ENCODE assay signal across 8 mouse cellular contexts in genomic region chr1:131134942-131135522, GRCm38 (mm10). TPM values are rescaled to one million over a fixed set of nuclear protein-coding genes. Genes with fewer than 3 reads are reported as not detected.
A peak's percentile ranks its signal among the peaks of the same experiment; 100 is the strongest.
DNase-seq lines count a peak whose midpoint lies in the region; ATAC-seq and TF ChIP-seq lines count a peak whose summit lies in the region.

No protein-coding gene starts in this region.

- WGBS in midbrain, embryonic 10.5 days: 77% methylated on average over 8 of the region's 8 CpGs
- 50% methylated on average over 8 of the region's 8 CpGs for WGBS in midbrain, postnatal 0 days

- H3K4me2 ChIP-seq in midbrain, postnatal 0 days (ENCODE audit: low read depth, low read length, poor library complexity, severe bottlenecking): no peak overlapping the region

- no peak for ATAC-seq in midbrain, postnatal 0 days (ENCODE audit: low FRiP score)

- no peaks in the 10 kb centered on the region for H3K27me3 ChIP-seq in midbrain, embryonic 10.5 days (ENCODE audit: low read depth, poor library complexity, severe bottlenecking)
- H3K27me3 ChIP-seq in midbrain, postnatal 0 days (ENCODE audit: insufficient read depth, low read length): no peaks in the 10 kb centered on the region

- no peak for DNase-seq in midbrain, embryonic 10.5 days (ENCODE audit: low spot score)
- no peak for DNase-seq in midbrain, postnatal 0 days (ENCODE audit: low spot score)
- DNase-seq in adrenal gland, adult (ENCODE audit: inconsistent age in 2 of 2, low spot score in 1 of 2): peak; percentile 85 to 91
- DNase-seq in heart, postnatal 4 days: peak; percentile 49
- DNase-seq in lung, postnatal 4 days: peak; percentile 32 to 33
- DNase-seq in layer of hippocampus, postnatal 36 days: no peak
- DNase-seq in ovary, postnatal 10 days (ENCODE audit: low spot score): no peak
- no peak for DNase-seq in left cerebral cortex, adult 11 months (ENCODE audit: low spot score)

- no peak overlapping the region for H3K9ac ChIP-seq in midbrain, postnatal 0 days (replicated peaks; ENCODE audit: low read length, poor library complexity, severe bottlenecking)

- H3K4me1 ChIP-seq in midbrain, embryonic 10.5 days: peaks cover 45% of the 10 kb centered on the region
- H3K4me1 ChIP-seq in midbrain, postnatal 0 days (ENCODE audit: insufficient read depth, low read length): peaks cover 8% of the 10 kb centered on the region; the same call in 1 of the 2 replicates

- H3K27ac ChIP-seq in midbrain, embryonic 10.5 days (replicated peaks): 0 out of 2 replicates have a peak overlapping the region, but pooled peaks have one; percentile 14
- no peak overlapping the region for H3K27ac ChIP-seq in midbrain, postnatal 0 days (ENCODE audit: low read depth, low read length)

- no peaks in the 10 kb centered on the region for H3K9me3 ChIP-seq in midbrain, embryonic 10.5 days (replicated peaks)
- H3K9me3 ChIP-seq in midbrain, postnatal 0 days (ENCODE audit: low read length): no peaks in the 10 kb centered on the region

- peaks cover 56% of the 10 kb centered on the region for H3K36me3 ChIP-seq in midbrain, embryonic 10.5 days
- 0 out of 2 replicates have a peak, but pooled peaks cover 4% of the 10 kb centered on the region for H3K36me3 ChIP-seq in midbrain, postnatal 0 days (ENCODE audit: insufficient read depth, low read length)

- TF ChIP-seq CTCF in midbrain, postnatal 0 days (IDR thresholded peaks at IDR 0.05): no peak

- peak overlapping the region; percentile 26; the same call in 1 of the 2 replicates for H3K4me3 ChIP-seq in midbrain, embryonic 10.5 days
- H3K4me3 ChIP-seq in midbrain, postnatal 0 days (ENCODE audit: low read depth, low read length): no peak overlapping the region

RNA-seq across cellular contexts. Expression of gene Dyrk3, which starts 3.1 kb away (rescaled TPM):
- 15.4 and 18.1 TPM in 2 replicates for polyA plus RNA-seq in midbrain, embryonic 10.5 days (2016; fragmentation: Nextera tagmentation; extraction: Ambion mirVana)
- 10.6 and 12.0 TPM in 2 replicates for total RNA-seq in midbrain, postnatal 0 days (2014; rRNA removed)
- polyA plus RNA-seq in midbrain, postnatal 0 days (2015; fragmentation: Nextera tagmentation; extraction: Ambion mirVana): 13.0 and 13.4 TPM in 2 replicates
- 1 to 10 TPM; 1.2 to 1.7 TPM for total RNA-seq in heart, postnatal 4 days (2021)
- total RNA-seq in layer of hippocampus, postnatal 36 days (2021): 10 to 100 TPM; 19.6 to 19.9 TPM

RNA-seq across cellular contexts. Expression of gene Eif2d, which starts 17.9 kb away (rescaled TPM):
- polyA plus RNA-seq in midbrain, embryonic 10.5 days (2016; fragmentation: Nextera tagmentation; extraction: Ambion mirVana): 60.5 and 62.6 TPM in 2 replicates
- total RNA-seq in midbrain, postnatal 0 days (2014; rRNA removed): 29.2 and 32.3 TPM in 2 replicates
- polyA plus RNA-seq in midbrain, postnatal 0 days (2015; fragmentation: Nextera tagmentation; extraction: Ambion mirVana): 43.2 and 43.4 TPM in 2 replicates
- 10 to 100 TPM; 36.7 to 37.1 TPM for total RNA-seq in heart, postnatal 4 days (2021)
- 10 to 100 TPM; 36.6 to 41.2 TPM for total RNA-seq in layer of hippocampus, postnatal 36 days (2021)

RNA-seq across cellular contexts. Expression of gene Mapkapk2, which starts 37.4 kb away (rescaled TPM):
- 50.9 and 55.7 TPM in 2 replicates for polyA plus RNA-seq in midbrain, embryonic 10.5 days (2016; fragmentation: Nextera tagmentation; extraction: Ambion mirVana)
- total RNA-seq in midbrain, postnatal 0 days (2014; rRNA removed): 44.2 and 48.1 TPM in 2 replicates
- polyA plus RNA-seq in midbrain, postnatal 0 days (2015; fragmentation: Nextera tagmentation; extraction: Ambion mirVana): 13.7 and 13.8 TPM in 2 replicates
- 100 to 1,000 TPM; 206 to 226 TPM for total RNA-seq in heart, postnatal 4 days (2021)
- total RNA-seq in layer of hippocampus, postnatal 36 days (2021): 10 to 100 TPM; 26.6 to 32.4 TPM

Comparison
In these comparisons a context has a peak if more than half of its experiments do, and no peak if none do; other contexts are left out.
1. DNase-seq: peak in adrenal gland, adult (2 of 2), heart, postnatal 4 days (single experiment) and lung, postnatal 4 days (2 of 2); none in midbrain, embryonic 10.5 days (single experiment), midbrain, postnatal 0 days (single experiment), layer of hippocampus, postnatal 36 days (0 of 2), ovary, postnatal 10 days (single experiment) and left cerebral cortex, adult 11 months (single experiment).